Mouse (Mus musculus): ENCODE data around the gene Slc25a35. TPM values are rescaled to one million over a fixed set of nuclear protein-coding genes. Genes with fewer than 3 reads are reported as not detected.

Slc25a35 gene
- polyA plus RNA-seq (2017; shearing (Covaris generic)), result 10.6 TPM

DNA sequence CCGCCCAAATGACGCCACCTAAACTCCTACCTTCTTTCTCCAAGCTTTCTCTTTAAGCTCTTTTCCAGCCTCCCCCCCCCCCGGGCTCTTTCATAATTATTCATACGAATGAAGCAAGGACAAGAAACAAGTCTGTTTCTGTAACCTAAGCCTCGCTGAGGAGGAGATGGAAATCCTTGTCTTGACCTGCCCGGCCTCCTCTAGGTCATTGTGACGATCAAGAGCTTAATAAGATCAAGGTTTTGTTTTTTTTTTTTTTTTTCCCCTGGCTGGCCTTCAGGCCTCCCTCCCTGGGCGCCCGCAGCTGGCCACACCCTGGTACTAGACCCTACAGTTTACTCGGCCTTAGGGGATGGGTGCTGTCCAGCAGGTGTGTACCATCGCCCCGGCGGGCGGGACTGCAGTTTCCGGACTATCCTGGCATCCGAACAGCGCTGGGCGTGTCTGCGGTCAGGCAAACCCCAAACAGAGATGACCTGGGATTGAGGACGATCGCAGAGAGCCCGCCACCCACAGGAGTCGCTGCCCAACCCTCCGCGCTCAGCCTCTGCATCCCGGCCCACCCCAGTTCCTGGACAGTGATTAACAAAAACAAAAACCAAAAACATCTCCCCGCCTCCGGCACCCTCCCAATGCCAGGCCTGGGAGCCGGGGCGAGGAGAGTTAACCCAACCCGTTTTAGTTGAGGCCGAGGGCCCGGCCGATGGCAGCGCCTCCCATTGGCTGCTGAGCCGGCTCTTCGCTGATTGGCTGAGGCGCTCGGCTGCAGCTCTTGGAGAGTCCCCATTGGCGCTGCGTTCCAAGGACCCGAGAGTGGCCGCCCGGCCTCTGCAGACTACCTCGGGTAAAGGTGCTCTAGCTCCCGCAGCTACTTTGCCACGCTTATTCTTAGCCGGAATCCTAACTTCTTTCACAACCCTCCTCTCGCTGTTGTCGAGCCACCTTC lies at the start of gene Slc25a35:
Slc25a35 (plus strand) TSS at position 795 of the 946 bp plus-strand sequence.

DNA sequence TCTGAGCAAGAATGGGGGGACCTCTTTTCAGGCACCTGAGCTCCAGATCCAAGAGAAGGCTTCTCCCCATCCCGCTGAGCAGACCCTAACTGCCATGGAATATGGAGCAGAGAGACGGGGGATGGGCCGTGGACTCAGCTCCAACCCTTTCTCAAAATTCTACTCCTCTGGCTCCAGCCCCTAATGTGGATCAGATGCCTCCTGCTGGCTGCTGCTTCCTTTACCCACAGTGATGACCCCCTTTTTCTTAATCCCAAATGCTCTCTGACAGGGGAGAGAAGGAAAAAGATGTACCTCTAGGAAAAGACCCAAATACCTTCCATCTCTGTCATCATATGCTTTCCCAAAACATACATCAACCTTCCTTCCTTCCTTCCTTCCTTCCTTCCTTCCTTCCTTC lies 41.0 kb upstream of the Slc25a35 start, which contains the start of gene Odf4:
Odf4 (minus strand) TSS at position 101 of the 400 bp plus-strand sequence.

DNA sequence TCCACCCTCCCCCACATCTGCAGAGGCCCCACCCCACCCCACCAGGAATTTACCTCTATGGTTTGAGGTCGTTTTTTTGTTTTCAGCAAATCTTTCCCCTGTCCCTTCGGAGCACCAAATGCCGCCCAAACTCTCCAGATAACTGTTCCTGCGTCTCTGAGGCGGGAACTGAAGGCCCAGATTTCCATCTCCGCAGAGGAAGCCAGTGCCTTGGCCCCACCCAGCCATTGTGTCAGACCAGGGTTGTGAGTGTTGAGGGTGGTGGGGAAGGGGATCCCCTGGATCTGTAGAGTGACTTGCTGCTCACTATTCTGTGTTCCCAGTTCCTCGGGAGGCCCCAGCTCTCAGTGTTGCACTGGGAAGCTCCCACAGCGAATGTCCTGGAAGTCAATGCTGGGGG lies 10.6 kb upstream of the Slc25a35 start, which contains the start of gene Arhgef15:
Arhgef15 (minus strand) TSS at position 173 of the 400 bp plus-strand sequence.

DNA sequence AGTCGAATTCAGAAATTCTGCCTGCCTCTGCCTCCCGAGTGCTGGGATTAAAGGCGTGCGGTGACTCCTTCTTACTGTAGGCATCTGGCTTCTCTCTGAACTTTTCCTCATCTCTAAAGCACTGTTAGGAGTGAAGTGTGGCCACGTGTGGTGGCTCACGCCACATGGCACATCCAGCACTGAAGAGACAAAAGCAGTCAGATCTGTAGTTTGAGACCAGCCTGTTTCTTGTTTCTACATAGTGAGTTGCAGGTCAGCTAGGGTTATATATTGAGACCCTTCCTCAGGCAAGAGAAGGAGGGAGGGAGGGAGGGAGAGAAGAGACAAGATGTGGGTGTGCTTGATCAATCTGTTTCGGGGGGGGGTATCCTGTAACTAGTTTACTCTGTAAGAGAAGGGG lies 7.2 kb downstream of the Slc25a35 start, which contains the start of gene Rangrf:
Rangrf (minus strand) TSS at position 101 of the 400 bp plus-strand sequence.

DNA sequence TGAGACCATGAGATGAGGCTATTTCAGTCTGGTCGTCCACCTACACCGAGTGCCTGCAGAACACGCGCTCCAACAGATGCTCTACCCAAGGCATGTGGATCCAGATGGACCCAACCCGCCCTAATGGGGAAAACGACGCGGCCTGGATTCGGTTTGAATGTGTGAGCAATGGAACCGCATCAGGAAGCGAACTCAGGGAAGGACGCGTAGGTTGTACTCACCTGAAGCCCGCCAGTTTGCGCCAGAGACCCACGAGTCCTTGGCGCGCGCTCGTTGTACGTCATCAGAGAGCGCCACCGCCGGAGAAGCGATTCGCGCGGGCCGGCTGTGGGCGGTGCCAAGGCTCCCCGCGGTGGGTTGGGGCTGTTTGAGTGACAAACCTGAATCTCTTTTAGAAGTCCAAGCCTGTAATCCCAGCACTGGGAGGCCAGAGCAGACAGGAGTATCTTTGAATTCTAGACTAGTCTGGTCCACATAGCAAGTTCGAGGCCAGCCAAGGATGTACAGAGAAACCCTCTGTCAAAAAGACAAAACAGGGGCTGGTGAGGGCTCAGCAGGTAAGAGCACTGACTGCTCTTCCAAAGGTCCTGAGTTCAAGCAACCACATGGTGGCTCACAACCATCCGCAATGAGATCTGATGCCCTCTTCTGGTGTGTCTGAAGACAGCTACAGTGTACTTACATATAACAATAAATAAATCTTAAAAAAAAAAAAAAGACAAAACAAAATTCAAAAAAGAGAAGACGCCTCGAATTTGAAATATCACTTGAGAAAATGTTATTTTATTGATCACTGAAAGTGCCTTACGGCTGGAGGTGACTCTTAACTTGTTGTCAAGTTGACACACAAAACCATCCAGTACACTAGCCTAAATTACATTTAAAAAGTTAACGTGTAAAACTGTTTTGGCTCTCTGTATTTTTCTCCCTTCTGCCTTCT lies 40.5 kb downstream of the Slc25a35 start, which contains the start of gene Pfas:
Pfas (minus strand) TSS at position 279 of the 940 bp plus-strand sequence.

DNA sequence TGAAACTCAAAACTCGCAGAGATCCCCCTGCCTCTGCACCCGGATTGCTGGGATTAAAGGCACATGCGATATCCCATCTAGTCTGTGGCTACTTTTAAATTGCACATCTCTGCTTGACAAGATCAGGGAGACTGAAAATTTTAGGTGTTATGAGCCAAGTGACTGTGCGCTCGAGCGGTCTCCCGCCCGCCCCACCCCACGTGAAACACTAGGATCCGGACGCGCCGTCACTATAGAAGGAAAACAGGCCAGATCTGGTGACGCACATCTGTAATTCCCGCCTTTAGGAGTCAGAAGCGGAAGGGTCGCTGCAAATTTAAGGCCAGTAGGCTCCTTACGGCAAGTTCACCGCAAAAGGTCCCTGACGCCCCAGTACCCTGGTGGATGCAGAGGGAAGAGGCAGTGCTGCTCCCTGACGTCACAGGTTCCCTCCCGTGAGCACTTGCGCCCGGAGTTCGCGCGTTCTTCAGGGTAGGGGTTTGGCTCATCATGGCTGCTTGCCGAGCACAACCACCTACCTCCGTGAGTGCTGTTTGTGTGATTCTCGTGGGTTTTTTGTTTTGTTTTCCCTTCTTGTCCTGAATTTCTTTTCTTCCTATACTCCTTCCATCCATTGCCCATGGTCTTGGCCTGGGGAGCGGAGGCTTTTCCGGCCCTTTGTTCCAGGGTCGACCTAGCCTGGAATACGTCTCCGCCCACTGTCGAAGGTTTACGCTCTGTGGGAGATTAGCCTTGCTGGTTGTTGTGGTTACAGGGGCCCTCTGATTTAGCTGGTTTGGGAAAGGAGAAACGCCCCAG lies 47.9 kb downstream of the Slc25a35 start, which contains the start of gene Ctc1:
Ctc1 (plus strand) TSS at position 268 of the 798 bp plus-strand sequence.

Other genes starting within 250 kb of the Slc25a35 start
- gene Ndel1, start 96.3 kb upstream of the Slc25a35 start, polyA plus RNA-seq (2017; shearing (Covaris generic)), result 69.0 TPM
- gene Rnf222, start 79.6 kb upstream of the Slc25a35 start, polyA plus RNA-seq (2017; shearing (Covaris generic)), result not detected
- gene Rpl26, start 66.5 kb upstream of the Slc25a35 start, polyA plus RNA-seq (2017; shearing (Covaris generic)), result 1,048 TPM
- not detected for gene Odf4, start 41.0 kb upstream of the Slc25a35 start, polyA plus RNA-seq (2017; shearing (Covaris generic))
- gene Arhgef15, start 10.7 kb upstream of the Slc25a35 start, polyA plus RNA-seq (2017; shearing (Covaris generic)), result 0.24 TPM
- 40.7 TPM for gene Rangrf, start 7.1 kb downstream of the Slc25a35 start, polyA plus RNA-seq (2017; shearing (Covaris generic))
- 5.7 TPM for gene Pfas, start 40.3 kb downstream of the Slc25a35 start, polyA plus RNA-seq (2017; shearing (Covaris generic))
- 26.9 TPM for gene Ctc1, start 47.8 kb downstream of the Slc25a35 start, polyA plus RNA-seq (2017; shearing (Covaris generic))
- 14.1 TPM for gene Aurkb, start 77.5 kb downstream of the Slc25a35 start, polyA plus RNA-seq (2017; shearing (Covaris generic))
- 7.1 TPM for gene Borcs6, start 91.6 kb downstream of the Slc25a35 start, polyA plus RNA-seq (2017; shearing (Covaris generic))
- 4.0 TPM for gene Tmem107, start 102.7 kb downstream of the Slc25a35 start, polyA plus RNA-seq (2017; shearing (Covaris generic))
- 53.5 TPM for gene Vamp2, start 120.4 kb downstream of the Slc25a35 start, polyA plus RNA-seq (2017; shearing (Covaris generic))
- gene Per1, start 127.1 kb downstream of the Slc25a35 start, polyA plus RNA-seq (2017; shearing (Covaris generic)), result 10.8 TPM
- not detected for gene Hes7, start 152.3 kb downstream of the Slc25a35 start, polyA plus RNA-seq (2017; shearing (Covaris generic))
- gene 9130213A22Rik, start 154.5 kb downstream of the Slc25a35 start, polyA plus RNA-seq (2017; shearing (Covaris generic)), result not detected
- gene Aloxe3, start 157.8 kb downstream of the Slc25a35 start, polyA plus RNA-seq (2017; shearing (Covaris generic)), result 0.09 TPM
- gene Alox12b, start 188.9 kb downstream of the Slc25a35 start, polyA plus RNA-seq (2017; shearing (Covaris generic)), result not detected
- 8.6 TPM for gene Alox8, start 229.7 kb downstream of the Slc25a35 start, polyA plus RNA-seq (2017; shearing (Covaris generic))

All from activated CD4-positive, CD25-positive, alpha-beta regulatory T cell, adult 9 weeks (primary cell).